Mouse (Mus musculus): ENCODE data around the gene Slc50a1.

Gene Slc50a1

DNA sequence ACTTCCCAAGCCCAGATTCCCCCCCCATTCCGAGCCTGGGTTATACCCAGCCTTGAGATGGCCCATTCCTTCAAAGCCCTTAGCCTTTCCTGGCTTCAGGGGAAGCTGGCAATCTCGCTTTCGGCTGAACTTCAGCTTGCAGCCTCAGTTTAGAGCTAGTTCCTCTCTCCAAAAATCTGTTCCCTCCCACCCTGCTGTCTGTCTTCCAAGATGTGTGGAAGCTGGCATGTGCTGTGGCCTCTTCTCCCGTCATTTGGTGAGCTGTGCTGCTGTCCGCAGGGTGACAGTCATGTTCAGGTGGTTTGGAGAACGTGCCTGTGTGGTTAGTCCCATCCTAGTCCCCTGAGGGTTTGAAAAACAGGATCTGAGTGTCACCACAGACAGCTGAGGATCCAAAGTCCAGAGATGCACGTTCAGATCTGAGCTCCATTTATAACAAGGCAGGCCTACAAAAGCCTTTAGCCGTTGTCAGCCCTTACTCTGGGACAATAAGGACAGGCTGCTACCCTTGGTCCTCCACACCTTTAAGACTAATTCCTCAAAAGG, 25.4 kb upstream of the Slc50a1 start:
- no peak for DNase-seq (ENCODE audit: low read depth, low spot score)

DNA sequence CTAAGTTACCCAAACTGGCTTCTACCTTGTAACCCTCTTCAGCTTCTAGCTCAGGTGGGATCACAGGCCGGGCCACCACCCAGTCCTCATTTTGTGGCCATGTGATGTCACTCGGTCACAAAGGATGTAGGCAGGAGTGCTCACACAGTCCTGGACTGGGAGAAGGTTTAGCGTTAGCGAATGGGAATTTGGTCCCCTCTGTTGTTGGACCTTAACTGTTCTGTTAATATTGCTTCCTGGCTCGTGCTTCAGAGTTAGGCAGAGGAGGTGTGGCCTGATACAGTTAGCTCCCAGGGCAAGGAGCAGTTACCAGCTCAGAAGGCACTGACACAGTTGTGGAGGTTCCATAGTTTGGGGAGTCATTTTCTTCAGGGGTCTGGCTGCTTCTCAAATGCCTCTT, 23.8 kb upstream of the Slc50a1 start:
- no peak for DNase-seq (ENCODE audit: low read depth, low spot score)

GRCm38 (mm10) chr3:89293247-89293918, 23.0 kb upstream of the Slc50a1 start:
- DNase-seq (ENCODE audit: low read depth, low spot score) = no peak

GRCm38 (mm10) chr3:89292303-89292702, 21.9 kb upstream of the Slc50a1 start:
- DNase-seq (ENCODE audit: low read depth, low spot score) = no peak

GRCm38 (mm10) chr3:89291874-89292273, 21.5 kb upstream of the Slc50a1 start:
- DNase-seq (ENCODE audit: low read depth, low spot score) = no peak

- no peak for DNase-seq (ENCODE audit: low read depth, low spot score)
These were observed 18.1 kb upstream of the Slc50a1 start for GRCm38 (mm10) chr3:89288503-89288928.

DNA sequence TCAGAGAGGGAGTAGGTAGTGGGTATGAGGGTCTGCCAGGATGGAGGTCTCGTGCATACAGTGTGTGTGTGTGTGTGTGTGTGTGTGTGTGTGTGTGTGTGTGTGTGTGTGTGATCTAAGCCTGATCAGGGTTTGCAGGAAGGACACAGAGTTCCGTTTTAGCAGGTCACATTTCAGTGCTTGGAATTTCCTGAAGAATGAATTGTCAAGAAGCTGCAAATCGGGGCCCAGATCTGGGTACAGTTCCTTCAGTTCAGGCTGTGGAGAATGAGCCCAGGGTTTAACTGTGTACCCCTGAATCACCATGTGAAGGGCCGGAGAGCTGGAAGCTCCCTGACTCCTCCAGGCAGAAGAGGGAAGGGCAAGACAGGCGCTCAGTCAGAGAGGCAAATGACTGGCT, 16.9 kb upstream of the Slc50a1 start:
- no peak for DNase-seq (ENCODE audit: low read depth, low spot score)

GRCm38 (mm10) chr3:89285526-89285925, 15.2 kb upstream of the Slc50a1 start:
- DNase-seq (ENCODE audit: low read depth, low spot score) = no peak

DNA sequence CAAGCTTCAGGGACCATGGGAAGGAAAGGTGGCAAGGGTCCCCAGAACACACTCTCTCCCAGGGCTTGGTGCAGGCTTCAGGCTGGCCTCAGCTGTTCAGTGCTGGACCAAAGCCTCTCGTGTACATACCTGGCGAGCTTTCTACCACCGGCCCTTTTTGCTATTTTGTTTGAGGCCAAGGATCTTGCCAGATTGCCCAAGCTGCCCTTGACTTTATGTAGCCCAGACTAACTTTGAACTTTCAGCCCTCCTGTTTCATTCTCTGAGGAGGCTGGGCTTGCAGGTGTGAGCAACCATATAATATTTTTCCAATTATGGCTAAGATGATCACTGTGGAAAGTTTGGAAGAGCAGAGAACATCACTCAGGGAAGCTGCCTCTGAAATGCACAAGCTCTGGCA, 13.9 kb upstream of the Slc50a1 start:
- no peak for DNase-seq (ENCODE audit: low read depth, low spot score)

DNA sequence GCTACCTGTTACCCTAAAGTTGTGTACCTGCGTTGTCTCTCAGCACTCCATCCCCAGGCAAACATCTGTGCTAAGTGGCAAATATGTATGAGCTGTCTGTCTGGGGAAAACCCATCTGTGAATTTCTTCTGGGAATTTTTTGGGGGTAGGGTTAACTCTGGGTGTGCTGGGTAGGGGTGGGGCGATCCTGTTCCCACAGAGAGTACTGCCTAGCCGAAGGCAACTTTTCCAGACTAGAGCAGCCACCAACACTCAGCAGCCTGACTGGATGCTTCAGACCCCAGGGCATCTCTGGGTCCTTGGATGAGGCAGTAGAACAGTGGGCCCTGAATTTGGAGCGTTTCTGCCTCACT, 11.9 kb upstream of the Slc50a1 start:
- no peak for DNase-seq (ENCODE audit: low read depth, low spot score)

- DNase-seq (ENCODE audit: low read depth, low spot score) = peak; percentile 50
These were observed 11.4 kb upstream of the Slc50a1 start for GRCm38 (mm10) chr3:89281579-89282290.

GRCm38 (mm10) chr3:89280606-89281511, 10.5 kb upstream of the Slc50a1 start, which contains the start of gene Efna1:
TSS of gene Efna1 (minus strand) at chr3:89281142.
- DNase-seq (ENCODE audit: low read depth, low spot score) = no peak

DNA sequence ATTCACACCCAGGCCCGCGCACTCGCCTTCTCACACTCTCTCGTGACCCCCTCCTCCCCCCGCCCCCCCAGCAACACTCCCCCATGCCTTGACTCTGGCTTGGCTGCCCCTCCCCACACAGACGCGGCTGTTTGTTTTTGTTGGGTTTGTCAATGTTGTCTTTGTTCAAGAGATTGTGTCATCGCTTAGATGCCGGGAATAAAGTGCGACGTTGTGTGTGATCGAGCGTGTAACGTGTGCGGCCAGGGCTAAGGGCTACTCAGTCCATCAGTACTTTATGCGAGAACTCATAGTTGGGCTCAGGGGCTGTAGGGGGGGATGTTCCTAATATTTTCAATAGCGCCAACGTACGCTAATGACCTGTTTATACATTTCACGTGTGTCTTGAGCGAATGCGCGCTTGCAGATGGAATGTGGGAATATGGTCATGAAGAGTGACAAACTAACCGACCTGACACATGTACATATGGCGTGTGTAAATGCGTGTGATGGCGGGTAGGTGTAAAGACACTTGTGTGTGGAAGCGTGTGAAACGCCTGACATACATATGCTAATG, 9.8 kb upstream of the Slc50a1 start:
- DNase-seq (ENCODE audit: low read depth, low spot score) = no peak

GRCm38 (mm10) chr3:89279153-89279890, 9.0 kb upstream of the Slc50a1 start:
- DNase-seq (ENCODE audit: low read depth, low spot score) = peak; percentile 28

DNA sequence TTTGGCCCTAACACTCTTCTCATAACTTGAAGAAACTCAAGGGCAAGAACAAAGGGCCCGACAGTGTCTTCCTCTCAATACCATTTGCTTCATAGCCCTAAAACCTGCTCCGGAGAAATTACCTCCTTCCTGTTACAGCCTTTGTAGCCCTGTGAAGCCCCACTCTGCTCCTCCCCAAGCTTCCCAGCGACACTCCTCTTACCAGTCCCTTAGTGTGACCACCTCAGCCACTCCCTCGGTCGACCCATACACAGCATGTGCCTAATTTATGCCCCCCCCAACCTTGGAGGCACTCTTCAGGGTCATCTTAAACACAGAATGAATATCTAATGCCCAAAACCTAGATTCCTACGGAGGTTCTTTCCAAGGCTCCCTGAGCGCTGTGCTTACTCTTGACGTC, 8.3 kb upstream of the Slc50a1 start:
- no peak for DNase-seq (ENCODE audit: low read depth, low spot score)

DNA sequence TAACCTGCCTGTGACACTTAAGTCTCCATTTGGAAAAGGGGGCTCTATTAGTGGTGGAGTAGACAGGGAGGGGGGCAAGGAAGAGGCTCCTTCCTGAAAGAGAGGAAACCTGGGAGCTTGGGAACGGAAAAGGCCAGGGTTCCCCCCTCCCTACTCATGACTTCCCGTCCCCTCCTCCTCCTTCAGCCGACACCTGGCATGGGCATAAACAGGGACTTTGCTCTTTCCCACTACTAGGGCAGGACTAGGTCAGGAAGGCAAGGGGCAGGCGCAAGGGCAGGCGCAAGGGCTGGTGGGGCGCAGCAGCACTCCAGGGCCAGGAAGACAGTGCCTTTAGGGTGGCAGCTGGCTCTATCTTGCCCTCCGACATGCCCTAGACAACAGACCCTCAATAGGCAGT, 7.7 kb upstream of the Slc50a1 start:
- DNase-seq (ENCODE audit: low read depth, low spot score) = no peak

DNA sequence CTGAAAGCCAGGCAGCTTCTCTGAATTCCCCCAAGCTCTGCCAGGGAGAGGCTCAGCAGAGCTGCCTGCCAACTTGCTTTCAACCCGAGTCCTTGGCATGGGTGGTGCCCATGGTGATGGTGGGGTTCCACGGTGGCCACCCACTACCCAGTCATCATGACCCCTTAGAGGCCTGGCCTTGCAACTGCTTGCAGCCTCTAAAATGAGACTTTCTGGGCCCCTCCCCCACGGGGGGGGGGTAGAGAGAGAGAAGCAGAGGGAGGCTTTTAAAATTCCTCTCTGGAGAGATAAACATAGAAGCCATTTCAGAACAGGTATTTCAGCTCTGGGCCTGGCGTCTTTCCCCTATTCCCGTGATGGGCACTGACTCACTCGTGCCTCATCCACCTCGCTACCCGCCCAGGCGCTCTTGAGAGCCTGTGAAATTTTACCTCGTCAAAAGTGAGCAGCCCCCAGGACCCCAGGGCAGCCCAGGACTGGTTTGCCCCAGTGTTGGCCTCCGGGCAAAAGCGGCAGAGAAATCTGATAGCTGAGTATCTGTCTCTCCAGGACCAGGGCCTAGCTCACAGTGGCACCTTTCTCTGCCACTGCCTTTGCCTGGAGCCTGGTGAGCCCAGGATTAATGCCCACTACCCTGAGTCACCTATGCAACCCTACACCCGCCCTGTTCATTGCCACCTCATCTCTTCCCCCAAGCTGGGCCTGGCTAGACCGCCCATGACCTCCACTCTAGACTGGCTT, 7.1 kb upstream of the Slc50a1 start:
- DNase-seq (ENCODE audit: low read depth, low spot score) = no peak

DNA sequence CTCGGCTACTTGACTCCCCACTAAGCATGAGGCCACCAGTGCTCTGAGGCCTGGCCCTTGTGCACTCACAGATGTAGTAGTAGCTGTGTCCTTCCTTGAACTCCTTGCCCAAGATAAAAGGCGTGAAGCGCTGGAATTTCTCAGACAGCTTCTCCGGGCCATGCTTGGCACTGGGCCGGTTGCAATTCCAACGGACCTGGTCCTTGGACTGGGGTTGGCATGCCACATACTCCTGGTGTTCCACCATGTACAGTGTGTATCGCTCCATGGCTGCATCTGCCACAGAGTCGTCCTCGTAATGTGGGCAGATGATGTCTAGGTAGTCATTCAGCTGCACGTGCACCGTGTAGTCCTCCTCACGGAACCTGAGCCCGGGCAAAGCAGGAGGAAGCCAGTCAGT, 5.7 kb upstream of the Slc50a1 start:
- DNase-seq (ENCODE audit: low read depth, low spot score) = no peak

DNA sequence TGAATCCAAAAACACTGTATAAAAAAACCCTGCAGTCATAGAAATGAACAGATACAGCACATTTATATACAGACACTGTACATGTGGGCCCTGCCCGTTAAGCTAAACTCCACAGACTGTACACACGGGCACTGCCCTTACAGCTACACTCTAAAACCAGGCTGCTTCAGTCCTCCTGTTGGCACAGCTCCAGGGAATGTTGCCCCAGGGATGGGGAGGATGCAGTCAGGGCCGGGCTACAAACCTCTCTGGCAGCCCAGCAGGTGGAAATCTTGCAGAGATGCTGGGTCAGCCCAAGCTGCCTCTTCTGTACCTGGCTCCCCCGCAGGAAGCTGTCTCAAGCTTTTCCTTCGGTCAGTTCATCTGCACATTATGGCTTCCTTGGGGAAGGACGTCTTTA, 1.4 kb upstream of the Slc50a1 start:
- no peak for DNase-seq (ENCODE audit: low read depth, low spot score)

DNA sequence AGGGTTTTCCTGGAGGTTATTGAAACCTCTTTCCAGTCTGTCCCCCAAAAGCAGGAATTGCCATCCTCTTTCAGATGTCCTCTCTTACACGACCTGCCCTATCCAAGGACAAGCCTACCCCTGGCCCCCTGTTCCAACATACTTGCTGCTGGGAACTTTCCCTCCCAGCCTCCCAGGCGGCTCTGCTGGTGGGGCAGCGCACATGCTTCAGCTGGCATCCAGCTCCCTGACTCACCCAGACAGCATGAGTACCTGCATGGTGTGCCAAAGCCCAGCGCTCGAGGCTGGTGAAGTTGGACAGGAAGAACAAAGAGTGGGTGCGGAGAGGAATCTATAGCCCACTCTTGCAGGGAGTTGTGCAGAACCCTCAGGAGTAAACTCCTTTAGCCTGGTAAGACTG, 521 bp upstream of the Slc50a1 start:
- no peak for DNase-seq (ENCODE audit: low read depth, low spot score)

All from retina, adult 2 months (tissue).